Mouse (Mus musculus): ENCODE results near the gene Arid3a. TPM values are rescaled to one million over a fixed set of nuclear protein-coding genes. Genes with fewer than 3 reads are reported as not detected.

Arid3a gene
- polyA plus RNA-seq, 1 experiment from 2014 or later, result 7.0 TPM

DNA sequence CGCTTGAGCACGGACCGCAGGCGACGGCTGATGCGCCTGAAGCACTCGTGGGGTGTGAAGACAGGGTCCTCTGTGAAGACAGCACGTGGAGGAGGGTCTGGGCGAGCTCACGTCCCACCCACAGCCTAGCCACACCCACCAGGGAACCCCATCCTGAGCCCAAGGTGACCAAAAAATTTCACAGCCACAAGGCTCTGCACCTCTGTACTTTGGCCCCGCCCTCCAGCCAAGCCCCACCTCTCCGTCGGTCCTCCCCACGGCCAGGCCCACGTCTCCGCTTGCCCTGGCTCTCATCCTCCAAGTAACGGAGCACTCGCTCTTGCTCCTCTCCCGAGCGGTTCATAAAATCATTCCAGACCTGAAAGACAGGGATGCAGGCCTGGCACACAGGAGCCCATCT lies 14.4 kb upstream of the Arid3a start:
- peaks cover 5% of the 10 kb centered on the region for H3K4me1 ChIP-seq (ENCODE audit: control insufficient read depth, insufficient read depth, low read length)
- H3K4me2 ChIP-seq (ENCODE audit: low read depth), result no peak overlapping the region
- H3K36me3 ChIP-seq (ENCODE audit: control insufficient read depth, insufficient read depth, low read length), result peaks cover 7% of the 10 kb centered on the region
- DNase-seq (ENCODE audit: low spot score) (no peak), ATAC-seq (ENCODE audit: insufficient read depth, low FRiP score, low TSS enrichment) (no peak)
- no peak overlapping the region for H3K4me3 ChIP-seq (ENCODE audit: low read depth, low read length)
- WGBS, result 57% methylated on average over 20 of the region's 20 CpGs
- H3K27ac ChIP-seq (ENCODE audit: low read depth, low read length), result no peak overlapping the region
- no peak overlapping the region for H3K9ac ChIP-seq (ENCODE audit: low read length)
- peaks cover 4% of the 10 kb centered on the region for H3K27me3 ChIP-seq (ENCODE audit: control insufficient read depth, insufficient read depth, low read length)
- H3K9me3 ChIP-seq (ENCODE audit: control insufficient read depth, low read length), result no peaks in the 10 kb centered on the region

DNA sequence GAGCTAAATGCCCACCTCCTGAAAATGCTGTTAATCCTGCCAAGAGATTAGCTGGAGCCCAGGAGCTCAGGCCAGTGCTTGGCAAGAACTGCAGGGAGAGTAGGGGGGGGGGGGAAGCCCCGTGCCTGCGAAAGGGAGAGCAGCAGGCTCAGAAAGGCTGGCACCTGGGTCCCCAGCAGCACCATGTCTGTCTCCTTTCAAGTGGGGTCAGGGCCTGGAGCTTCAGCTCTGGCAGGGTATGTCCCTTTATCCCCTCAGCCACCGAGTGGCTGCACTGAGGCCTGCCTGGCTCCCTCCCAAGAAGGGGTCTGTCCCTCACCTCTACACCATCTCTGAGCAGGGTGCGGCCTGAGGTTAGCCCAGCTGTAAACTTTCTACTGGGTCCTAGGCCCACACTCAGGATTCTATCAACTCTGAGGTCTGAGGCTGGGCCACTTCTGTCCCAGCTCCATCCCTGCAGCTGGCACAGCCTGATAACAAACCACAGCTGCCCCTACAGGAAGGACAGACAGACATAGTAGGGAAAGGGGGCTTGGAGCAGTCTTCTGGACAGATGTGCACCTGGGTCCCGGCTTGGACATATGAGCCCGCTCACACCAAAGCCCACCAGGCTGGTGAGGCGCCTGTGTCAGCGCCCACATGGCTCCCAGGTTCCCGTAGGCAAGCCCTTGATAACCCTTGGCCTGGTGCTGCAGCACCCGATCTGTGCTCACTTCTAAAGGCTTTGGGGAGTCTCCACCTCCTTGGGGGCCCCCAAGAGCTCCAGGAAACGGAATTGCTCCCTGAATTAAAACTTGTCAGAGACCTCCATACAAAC lies 12.5 kb upstream of the Arid3a start:
- no peaks in the 10 kb centered on the region for H3K9me3 ChIP-seq (ENCODE audit: control insufficient read depth, low read length)
- H3K4me2 ChIP-seq (ENCODE audit: low read depth), result no peak overlapping the region
- H3K27ac ChIP-seq (ENCODE audit: low read depth, low read length), result no peak overlapping the region
- peaks cover 8% of the 10 kb centered on the region for H3K4me1 ChIP-seq (ENCODE audit: control insufficient read depth, insufficient read depth, low read length)
- H3K27me3 ChIP-seq (ENCODE audit: control insufficient read depth, insufficient read depth, low read length), result peaks cover 23% of the 10 kb centered on the region
- no peak overlapping the region for H3K4me3 ChIP-seq (ENCODE audit: low read depth, low read length)
- DNase-seq (ENCODE audit: low spot score) (peak; percentile 8), ATAC-seq (ENCODE audit: insufficient read depth, low FRiP score, low TSS enrichment) (no peak)
- peaks cover 7% of the 10 kb centered on the region for H3K36me3 ChIP-seq (ENCODE audit: control insufficient read depth, insufficient read depth, low read length)
- H3K9ac ChIP-seq (ENCODE audit: low read length), result no peak overlapping the region
- 71% methylated on average over 10 of the region's 11 CpGs for WGBS

DNA sequence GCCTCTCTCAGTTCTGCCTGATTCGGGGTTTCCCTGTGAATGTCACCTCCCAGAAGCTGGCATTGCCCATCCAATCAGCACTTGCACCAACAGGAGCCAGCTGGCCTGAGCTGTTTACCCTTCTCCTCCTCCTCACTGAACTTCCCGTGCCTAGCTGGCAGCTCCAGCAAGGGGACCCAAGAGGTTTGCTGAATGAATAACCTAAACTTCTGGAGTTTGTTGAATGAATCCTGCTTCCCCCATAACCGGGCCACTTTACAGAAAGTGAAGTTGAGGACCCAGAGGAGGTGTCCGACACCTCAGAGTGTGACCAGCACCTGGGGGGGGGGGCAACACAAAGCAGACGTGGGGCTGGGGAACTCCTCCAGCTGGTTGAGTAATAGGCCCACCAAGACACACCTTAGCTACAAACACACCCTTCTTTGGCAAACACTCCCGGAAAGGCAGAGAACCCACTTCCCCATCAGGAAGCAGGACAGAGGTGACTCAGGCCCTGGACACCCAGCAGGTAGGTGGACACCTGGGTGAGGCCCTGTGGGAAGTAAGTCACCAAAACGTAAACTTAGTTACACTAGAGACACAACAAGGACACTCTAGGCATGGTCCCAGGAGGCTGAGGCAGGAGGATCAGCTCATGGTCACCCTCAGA lies 11.8 kb upstream of the Arid3a start:
- H3K36me3 ChIP-seq (ENCODE audit: control insufficient read depth, insufficient read depth, low read length), result peaks cover 7% of the 10 kb centered on the region
- WGBS, result 73% methylated on average over 7 of the region's 7 CpGs
- DNase-seq (ENCODE audit: low spot score) (no peak), ATAC-seq (ENCODE audit: insufficient read depth, low FRiP score, low TSS enrichment) (no peak)
- H3K4me3 ChIP-seq (ENCODE audit: low read depth, low read length), result no peak overlapping the region
- H3K9me3 ChIP-seq (ENCODE audit: control insufficient read depth, low read length), result no peaks in the 10 kb centered on the region
- peaks cover 30% of the 10 kb centered on the region for H3K27me3 ChIP-seq (ENCODE audit: control insufficient read depth, insufficient read depth, low read length)
- H3K9ac ChIP-seq (ENCODE audit: low read length), result no peak overlapping the region
- peaks cover 9% of the 10 kb centered on the region for H3K4me1 ChIP-seq (ENCODE audit: control insufficient read depth, insufficient read depth, low read length)
- H3K27ac ChIP-seq (ENCODE audit: low read depth, low read length), result no peak overlapping the region
- no peak overlapping the region for H3K4me2 ChIP-seq (ENCODE audit: low read depth)

DNA sequence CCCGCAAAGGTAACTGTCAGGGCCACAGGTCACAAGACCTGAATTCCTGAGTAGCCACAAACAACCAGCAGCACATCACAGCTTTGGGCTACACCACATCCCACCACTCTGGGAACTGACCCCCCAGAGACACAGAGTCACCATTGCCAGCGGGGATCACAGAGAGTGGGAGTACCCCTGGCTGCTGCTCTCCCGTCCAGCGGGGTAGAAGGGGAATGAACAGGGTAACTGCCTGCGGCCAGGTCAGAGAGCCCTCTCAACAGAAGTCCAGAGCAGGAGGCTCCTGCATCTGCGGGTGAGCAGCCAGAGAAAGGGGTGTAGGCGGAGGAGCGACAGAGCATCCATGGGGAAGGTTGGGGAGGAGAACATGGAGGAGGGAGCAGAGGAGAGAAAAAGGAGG lies 10.8 kb upstream of the Arid3a start:
- H3K9ac ChIP-seq (ENCODE audit: low read length), result peak overlapping the region; percentile 92
- H3K36me3 ChIP-seq (ENCODE audit: control insufficient read depth, insufficient read depth, low read length), result peaks cover 5% of the 10 kb centered on the region
- 14% methylated on average over 8 of the region's 8 CpGs for WGBS
- H3K27me3 ChIP-seq (ENCODE audit: control insufficient read depth, insufficient read depth, low read length), result peaks cover 40% of the 10 kb centered on the region
- peaks cover 18% of the 10 kb centered on the region for H3K4me1 ChIP-seq (ENCODE audit: control insufficient read depth, insufficient read depth, low read length)
- H3K4me3 ChIP-seq (ENCODE audit: low read depth, low read length), result peak overlapping the region; percentile 74
- DNase-seq (ENCODE audit: low spot score) (peak; percentile 11), ATAC-seq (ENCODE audit: insufficient read depth, low FRiP score, low TSS enrichment) (no peak)
- no peaks in the 10 kb centered on the region for H3K9me3 ChIP-seq (ENCODE audit: control insufficient read depth, low read length)
- peak overlapping the region; percentile 73 for H3K4me2 ChIP-seq (ENCODE audit: low read depth)
- H3K27ac ChIP-seq (ENCODE audit: low read depth, low read length), result no peak overlapping the region

DNA sequence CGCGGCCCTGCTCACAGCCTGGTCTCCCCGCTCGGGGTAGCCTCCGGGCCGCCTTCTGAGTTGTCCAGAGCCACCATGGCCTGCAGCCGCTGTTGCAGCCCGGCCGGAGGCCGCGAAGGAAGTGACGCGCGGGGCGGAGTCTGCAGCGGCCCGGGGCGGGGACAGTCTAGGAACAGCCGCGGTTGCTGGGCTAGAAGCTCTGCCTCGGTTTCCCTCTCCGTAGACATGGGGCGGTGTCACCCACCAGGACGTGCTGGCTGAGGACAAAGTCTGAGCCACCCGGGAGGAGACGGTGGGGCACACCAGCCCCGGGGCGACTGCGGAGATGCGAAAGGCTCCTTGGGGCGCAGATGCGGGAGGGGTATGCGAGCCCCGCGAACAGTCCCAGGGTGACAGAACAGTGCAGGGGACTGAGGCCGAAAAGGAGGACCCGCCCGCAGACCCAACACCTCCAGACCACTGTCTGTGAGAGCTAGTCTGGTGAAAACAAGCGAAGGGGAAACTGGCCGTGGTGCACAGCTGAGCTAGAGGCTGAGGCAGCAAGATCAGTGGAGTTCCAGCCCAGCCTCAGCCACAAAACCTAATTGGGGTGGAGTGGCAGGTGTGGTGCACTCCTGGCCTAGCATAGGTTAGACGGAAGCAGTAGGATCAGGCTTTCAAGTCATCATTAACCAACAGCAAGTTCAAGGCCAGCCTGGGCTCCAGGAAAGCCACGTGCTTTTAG lies 9.9 kb upstream of the Arid3a start, which contains the start of gene Kiss1r:
TSS of gene Kiss1r (plus strand) at position 164 of the 724 bp plus-strand sequence.
- peak; percentile 79 for ATAC-seq (ENCODE audit: insufficient read depth, low FRiP score, low TSS enrichment)
- Histone ChIP-seq H3K36me3 (ENCODE audit: control insufficient read depth, insufficient read depth, low read length) (peaks cover under 1% of the 10 kb centered on the region; the same call in 1 of the 2 replicates), H3K27ac (ENCODE audit: low read depth, low read length) (peak within 1 kb of the TSS; percentile 34; the same call in 1 of the 2 replicates), H3K4me2 (ENCODE audit: low read depth) (peak within 1 kb of the TSS; percentile 73), H3K9ac (ENCODE audit: low read length) (peak within 1 kb of the TSS; percentile 92), H3K4me1 (ENCODE audit: control insufficient read depth, insufficient read depth, low read length) (peaks cover 23% of the 10 kb centered on the region), H3K9me3 (ENCODE audit: control insufficient read depth, low read length) (no peaks in the 10 kb centered on the region), H3K4me3 (ENCODE audit: low read depth, low read length) (peak within 1 kb of the TSS; percentile 74), H3K27me3 (ENCODE audit: control insufficient read depth, insufficient read depth, low read length) (peaks cover 49% of the 10 kb centered on the region)
- DNase-seq (ENCODE audit: low spot score), result peak; percentile 85
- 2% methylated on average over 42 of the region's 42 CpGs for WGBS

DNA sequence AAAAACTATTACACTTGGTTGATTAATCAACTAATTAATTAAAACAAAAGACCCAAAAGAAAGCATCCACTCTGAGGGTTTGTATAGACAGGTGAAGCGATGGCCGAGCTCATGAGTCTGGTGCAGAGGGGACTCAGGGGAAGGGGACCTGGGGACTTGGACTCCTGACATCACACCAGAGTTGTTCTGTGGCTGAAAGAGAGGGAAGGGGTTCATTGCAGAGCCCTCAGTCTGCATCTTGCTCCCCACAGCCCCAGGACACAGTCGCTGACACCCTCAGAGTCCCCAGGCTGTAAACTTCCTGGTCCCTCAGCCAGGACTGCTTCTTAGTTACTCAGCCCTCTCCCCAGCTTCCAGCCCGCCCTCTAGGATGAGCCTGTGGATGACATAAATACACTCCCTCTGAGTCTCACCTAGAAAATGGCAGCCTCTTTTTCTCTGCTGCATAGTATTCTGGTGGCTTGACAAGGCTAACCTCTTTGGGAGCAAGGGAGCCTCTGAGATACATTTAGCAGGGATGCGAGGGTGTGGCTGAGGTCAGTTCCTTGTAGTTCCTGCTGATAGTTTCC lies 9.2 kb upstream of the Arid3a start:
- Histone ChIP-seq H3K36me3 (ENCODE audit: control insufficient read depth, insufficient read depth, low read length) (no peaks in the 10 kb centered on the region), H3K27me3 (ENCODE audit: control insufficient read depth, insufficient read depth, low read length) (peaks cover 56% of the 10 kb centered on the region), H3K9ac (ENCODE audit: low read length) (peak overlapping the region; percentile 92; the same call in 1 of the 2 replicates), H3K4me2 (ENCODE audit: low read depth) (peak overlapping the region; percentile 73), H3K4me1 (ENCODE audit: control insufficient read depth, insufficient read depth, low read length) (peaks cover 23% of the 10 kb centered on the region), H3K27ac (ENCODE audit: low read depth, low read length) (no peak overlapping the region), H3K4me3 (ENCODE audit: low read depth, low read length) (peak overlapping the region; percentile 74; the same call in 1 of the 2 replicates), H3K9me3 (ENCODE audit: control insufficient read depth, low read length) (no peaks in the 10 kb centered on the region)
- ATAC-seq (ENCODE audit: insufficient read depth, low FRiP score, low TSS enrichment), result no peak
- peak; percentile 8 for DNase-seq (ENCODE audit: low spot score)
- WGBS, result 61% methylated on average over 5 of the region's 5 CpGs

DNA sequence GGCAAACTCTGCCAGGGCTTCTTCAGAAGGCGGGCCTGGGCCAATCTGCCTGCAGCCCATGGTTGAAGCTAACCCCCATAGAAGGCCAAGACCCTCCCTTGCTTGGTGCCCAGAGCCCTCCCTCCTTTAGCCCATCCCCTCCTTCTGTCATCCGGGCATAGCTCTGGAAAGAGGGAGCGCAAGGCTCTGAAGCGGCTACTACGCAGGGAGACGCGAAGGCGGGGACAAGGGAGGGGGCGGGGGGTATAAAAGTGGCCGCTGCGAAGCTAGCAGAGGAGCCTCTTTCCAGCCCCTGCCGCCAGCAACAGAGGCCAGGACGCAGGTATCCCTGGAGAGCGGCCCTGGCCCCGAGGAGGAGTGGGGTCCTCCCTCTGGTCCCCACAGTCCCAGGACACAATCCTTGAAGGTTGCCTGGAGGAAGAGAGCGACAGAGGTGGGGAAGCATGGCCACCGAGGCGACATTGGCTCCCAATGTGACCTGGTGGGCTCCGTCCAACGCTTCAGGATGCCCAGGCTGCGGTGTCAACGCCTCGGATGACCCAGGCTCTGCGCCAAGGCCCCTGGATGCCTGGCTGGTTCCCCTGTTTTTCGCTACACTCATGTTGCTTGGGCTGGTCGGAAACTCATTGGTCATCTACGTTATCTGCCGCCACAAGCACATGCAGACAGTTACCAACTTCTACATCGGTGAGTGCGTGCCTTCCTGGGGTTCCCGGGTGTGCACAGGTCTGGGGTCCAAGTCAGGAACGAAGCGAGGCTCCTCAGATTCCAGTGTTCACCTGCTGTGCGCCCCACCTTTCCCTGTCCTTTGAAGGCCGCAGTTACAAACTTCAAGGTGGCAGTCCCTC lies 8.4 kb upstream of the Arid3a start:
- peaks cover 23% of the 10 kb centered on the region for H3K4me1 ChIP-seq (ENCODE audit: control insufficient read depth, insufficient read depth, low read length)
- H3K27me3 ChIP-seq (ENCODE audit: control insufficient read depth, insufficient read depth, low read length), result peaks cover 64% of the 10 kb centered on the region
- no peak overlapping the region for H3K27ac ChIP-seq (ENCODE audit: low read depth, low read length)
- no peaks in the 10 kb centered on the region for H3K36me3 ChIP-seq (ENCODE audit: control insufficient read depth, insufficient read depth, low read length)
- H3K4me3 ChIP-seq (ENCODE audit: low read depth, low read length), result no peak overlapping the region
- peak; percentile 11 for DNase-seq (ENCODE audit: low spot score)
- H3K9me3 ChIP-seq (ENCODE audit: control insufficient read depth, low read length), result no peaks in the 10 kb centered on the region
- H3K4me2 ChIP-seq (ENCODE audit: low read depth), result 0 out of 2 replicates have a peak overlapping the region, but pooled peaks have one; percentile 10
- ATAC-seq (ENCODE audit: insufficient read depth, low FRiP score, low TSS enrichment), result no peak
- H3K9ac ChIP-seq (ENCODE audit: low read length), result no peak overlapping the region
- WGBS, result 4% methylated on average over 35 of the region's 35 CpGs

Measured in neural tube, embryonic 11.5 days (tissue).